Mouse (Mus musculus) ES-E14 (cell line): ENCODE measurements around the gene Tmem140. TPM values are rescaled to one million over a fixed set of nuclear protein-coding genes. Genes with fewer than 3 reads are reported as not detected.

Experiments
- DNase-seq: peaks from one replicate; pipeline ENCODE4 v3.0.0-alpha.2; 2013; ENCODE audit warnings: low read depth, low spot score
- H3K27ac ChIP-seq: 2 replicates; pipeline ENCODE4 v1.5.1; 2012; ENCODE audit warnings: low read depth, mild to moderate bottlenecking, low read length, moderate library complexity, mixed read lengths; ENCODE audit not compliant: poor library complexity, insufficient read depth, severe bottlenecking
- H3K36me3 ChIP-seq: 2 replicates; pipeline ENCODE4 v1.6.1; 2012; ENCODE audit warnings: mild to moderate bottlenecking, low read length, moderate library complexity, mixed read lengths; ENCODE audit not compliant: control insufficient read depth, poor library complexity, insufficient read depth, severe bottlenecking
- H3K4me1 ChIP-seq, 2 experiments: fragments of 150-350 bp in 1 of 2; sonication (generic) in 1 of 2; 2 replicates each; pipeline ENCODE4 v1.6.1; 2012; ENCODE audit warnings: low read length in 2 of 2, mild to moderate bottlenecking in 1 of 2, mixed read lengths in 1 of 2; ENCODE audit not compliant: control insufficient read depth in 2 of 2, insufficient read depth in 2 of 2, poor library complexity in 1 of 2
- H3K4me3 ChIP-seq, 2 experiments: fragments of 150-350 bp in 1 of 2; sonication (generic) in 1 of 2; 2 replicates each; pipeline ENCODE4 v1.5.1; 2012; ENCODE audit warnings: low read length in 2 of 2, low read depth in 1 of 2, mild to moderate bottlenecking in 1 of 2, mixed read lengths in 1 of 2; ENCODE audit not compliant: insufficient read depth in 1 of 2, poor library complexity in 1 of 2, severe bottlenecking in 1 of 2
- H3K9ac ChIP-seq: 2 replicates; pipeline ENCODE4 v1.6.1; 2012; ENCODE audit warnings: low read depth, mild to moderate bottlenecking, low read length, mixed read lengths; ENCODE audit not compliant: poor library complexity, insufficient read depth, severe bottlenecking
- H3K9me3 ChIP-seq: fragments of 150-350 bp; sonication (generic); 2 replicates; pipeline ENCODE4 v1.6.1; 2012; ENCODE audit warnings: low read depth, mild to moderate bottlenecking, low read length; ENCODE audit not compliant: control insufficient read depth, insufficient read depth
- CHD2 ChIP-seq: IDR thresholded peaks from 2 replicates; pipeline ENCODE4 v1.6.1; 2014; ENCODE audit warnings: mild to moderate bottlenecking, low read depth, low read length, inconsistent platforms
- HCFC1 ChIP-seq: IDR thresholded peaks from 2 replicates; pipeline ENCODE4 v1.6.1; 2012; ENCODE audit warnings: low read length, inconsistent platforms, borderline replicate concordance; ENCODE audit not compliant: insufficient read depth
- MAFK ChIP-seq: IDR thresholded peaks from 2 replicates; pipeline ENCODE4 v1.6.1; 2014; ENCODE audit warnings: mild to moderate bottlenecking, low read depth, low read length, inconsistent platforms; ENCODE audit not compliant: insufficient read depth
- ZC3H11A ChIP-seq: IDR thresholded peaks from 2 replicates; pipeline ENCODE4 v1.6.1; 2012; ENCODE audit warnings: low read depth, mild to moderate bottlenecking, inconsistent platforms, low read length, borderline replicate concordance
- ZNF384 ChIP-seq: IDR thresholded peaks from 2 replicates; pipeline ENCODE4 v1.6.1; 2012; ENCODE audit warnings: low read depth, low read length, inconsistent platforms
- in situ Hi-C, 2 experiments: fragments of 600-800 bp; cut with MboI; formaldehyde crosslinking; loops; one replicate each; pipeline ENCODE4 v1.15.1; 2025; ENCODE audit warnings: low sequenced_read_pairs in 2 of 2, inconsistent platforms in 1 of 2; ENCODE audit not compliant: unreplicated experiment in 2 of 2
- total RNA-seq: library from RNA; depleted of rRNA; stranded (reverse); fragments of 300-350 nt; gene quantifications from 2 replicates; pipeline ENCODE4 v1.2.3, GENCODE M21; 2012

Gene Tmem140
- total RNA-seq, 1 experiment = 1.8 TPM

GRCm38 (mm10) chr6:34870136-34870535, 7.2 kb downstream of the Tmem140 start:
- no peak overlapping the region for H3K9ac ChIP-seq
- no peak for TF ChIP-seq MAFK
- TF ChIP-seq CHD2 = no peak
- TF ChIP-seq ZNF384 = no peak
- TF ChIP-seq HCFC1 = no peak
- no peak for TF ChIP-seq ZC3H11A
- H3K4me3 ChIP-seq = no peak overlapping the region
- no peak overlapping the region for H3K27ac ChIP-seq
- H3K4me1 ChIP-seq = peaks cover 2 to 26% of the 10 kb centered on the region in 2 experiments; a peak in 3 of 4 replicates
- H3K36me3 ChIP-seq = peaks cover 1% of the 10 kb centered on the region; the same call in 1 of the 2 replicates
- H3K9me3 ChIP-seq = no peaks in the 10 kb centered on the region
- in situ Hi-C loops = no loop called here
- DNase-seq = no peak

DNA sequence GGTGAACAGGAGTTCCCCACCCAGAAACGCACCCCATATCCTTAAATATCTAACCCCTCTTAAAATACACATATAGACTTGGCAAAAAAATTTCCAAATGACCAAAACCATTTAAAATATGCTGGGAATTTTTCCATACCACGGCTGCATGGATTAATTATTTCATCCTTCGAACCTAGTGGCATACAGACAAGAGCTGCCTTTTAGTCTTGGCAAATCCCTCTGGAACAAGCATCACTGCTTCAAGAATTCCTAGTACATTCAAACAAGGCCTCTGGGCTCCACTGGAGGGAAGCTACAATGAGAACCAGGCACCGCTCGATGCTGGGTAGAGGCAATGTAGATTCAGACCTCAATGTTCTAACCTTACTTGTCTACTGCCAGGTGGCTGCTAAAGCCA, 7.8 kb downstream of the Tmem140 start:
- DNase-seq = no peak
- H3K9ac ChIP-seq = no peak overlapping the region
- in situ Hi-C loops = no loop called here

GRCm38 (mm10) chr6:34871929-34872328, 9.0 kb downstream of the Tmem140 start:
- H3K9ac ChIP-seq = no peak overlapping the region
- no peak for DNase-seq
- H3K36me3 ChIP-seq = peaks cover 3% of the 10 kb centered on the region; the same call in 1 of the 2 replicates
- TF ChIP-seq MAFK (no peak), ZNF384 (no peak), HCFC1 (no peak), CHD2 (no peak), ZC3H11A (no peak)
- in situ Hi-C loops = no loop called here
- H3K4me3 ChIP-seq = no peak overlapping the region
- H3K27ac ChIP-seq = no peak overlapping the region
- no peaks in the 10 kb centered on the region for H3K9me3 ChIP-seq
- H3K4me1 ChIP-seq = peaks cover 0 to 19% of the 10 kb centered on the region in 2 experiments; a peak in 2 of 4 replicates

More for the DNA sequence above, 7.8 kb downstream of the Tmem140 start:
- peaks cover under 1 to 21% of the 10 kb centered on the region in 2 experiments; a peak in 3 of 4 replicates for H3K4me1 ChIP-seq
- H3K27ac ChIP-seq = no peak overlapping the region
- H3K9me3 ChIP-seq = no peaks in the 10 kb centered on the region
- TF ChIP-seq ZC3H11A (no peak), ZNF384 (no peak), HCFC1 (no peak), MAFK (no peak)
- H3K4me3 ChIP-seq = no peak overlapping the region
- H3K36me3 ChIP-seq = peaks cover 3% of the 10 kb centered on the region; the same call in 1 of the 2 replicates

DNA sequence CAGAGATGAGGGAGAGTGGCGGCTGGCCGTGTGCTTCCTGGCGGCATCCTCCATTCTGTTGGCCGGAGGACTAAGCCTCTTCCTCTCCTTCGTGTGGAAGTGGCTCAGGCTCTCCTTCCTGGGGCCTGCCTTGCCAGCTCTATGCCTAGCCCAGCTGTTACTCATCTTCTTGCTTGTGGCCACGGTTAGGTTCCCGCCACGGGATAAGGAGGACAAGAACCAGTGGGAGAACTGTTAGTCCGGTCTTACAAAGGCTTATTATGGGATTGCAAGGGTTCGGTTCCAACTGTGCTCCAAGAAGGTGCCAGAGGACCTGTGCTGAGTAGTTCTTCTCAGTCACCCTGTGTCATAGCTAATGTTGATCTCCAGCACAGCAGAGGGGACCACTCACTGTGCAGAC, 9.9 kb downstream of the Tmem140 start:
- Histone ChIP-seq H3K36me3 (peaks cover 3% of the 10 kb centered on the region; the same call in 1 of the 2 replicates), H3K9ac (no peak overlapping the region), H3K27ac (no peak overlapping the region), H3K4me3 (no peak overlapping the region), H3K4me1 (peaks cover 0 to 18% of the 10 kb centered on the region in 2 experiments; a peak in 3 of 4 replicates), H3K9me3 (no peaks in the 10 kb centered on the region)
- in situ Hi-C loops = no loop called here
- DNase-seq = no peak
- TF ChIP-seq ZNF384 (no peak), ZC3H11A (no peak), MAFK (no peak), HCFC1 (no peak), CHD2 (no peak)

GRCm38 (mm10) chr6:34874101-34874921, 11.4 kb downstream of the Tmem140 start:
- no peak overlapping the region for H3K4me3 ChIP-seq
- in situ Hi-C loops = no loop called here
- DNase-seq = no peak
- no peak overlapping the region for H3K27ac ChIP-seq
- no peaks in the 10 kb centered on the region for H3K9me3 ChIP-seq
- peaks cover 0 to 17% of the 10 kb centered on the region in 2 experiments; a peak in 3 of 4 replicates for H3K4me1 ChIP-seq
- no peak for TF ChIP-seq ZNF384
- no peak for TF ChIP-seq MAFK
- TF ChIP-seq CHD2 = no peak
- no peak for TF ChIP-seq ZC3H11A
- no peak for TF ChIP-seq HCFC1
- H3K9ac ChIP-seq = no peak overlapping the region
- peaks cover 3% of the 10 kb centered on the region; the same call in 1 of the 2 replicates for H3K36me3 ChIP-seq
